Mouse (Mus musculus) gonadal fat pad, adult 2 months (tissue): ENCODE data around the gene Iscu. TPM values are rescaled to one million over a fixed set of nuclear protein-coding genes. Genes with fewer than 3 reads are reported as not detected.
"Not testable (repeated sequence)": the region's sequence is repeated elsewhere in the genome, so short reads cannot be mapped to it uniquely, and the experiment has no call there.

Experiments
- DNase-seq: peaks from one replicate; pipeline ENCODE4 v3.0.0-alpha.2; 2012; ENCODE audit warnings: low read depth
- polyA plus RNA-seq: library from polyadenylated mRNA; depleted of rRNA; stranded (reverse); fragments of >200 nt; gene quantifications from 2 replicates; pipeline ENCODE4 v1.2.3, GENCODE M21; 2012

The Iscu gene
- polyA plus RNA-seq, 1 experiment: 177 TPM

- no peak for DNase-seq
Measured at GRCm38 (mm10) chr5:113755347-113756030, 17.1 kb upstream of the Iscu start.

- no peak for DNase-seq
Measured at GRCm38 (mm10) chr5:113761585-113761984, 11.0 kb upstream of the Iscu start.

- DNase-seq: no peak
Measured at GRCm38 (mm10) chr5:113764426-113764825, 8.1 kb upstream of the Iscu start.

- no peak for DNase-seq
Measured at GRCm38 (mm10) chr5:113765641-113766526, 6.7 kb upstream of the Iscu start.

- no peak for DNase-seq
Measured at GRCm38 (mm10) chr5:113768806-113769205, 3.7 kb upstream of the Iscu start.

- DNase-seq: peak; percentile 31
Measured at GRCm38 (mm10) chr5:113771213-113772162, 1.1 kb upstream of the Iscu start.

GRCm38 (mm10) chr5:113772905-113773519 is 464 bp downstream of the Iscu start:
- no peak for DNase-seq

- no peak for DNase-seq
Measured at GRCm38 (mm10) chr5:113773664-113774063, 1.1 kb downstream of the Iscu start.

- DNase-seq: no peak
Measured at GRCm38 (mm10) chr5:113775585-113775984, 3.0 kb downstream of the Iscu start.

GRCm38 (mm10) chr5:113776128-113776895 is 3.8 kb downstream of the Iscu start:
- no peak for DNase-seq

- no peak for DNase-seq
Measured at GRCm38 (mm10) chr5:113776896-113777226, 4.3 kb downstream of the Iscu start.

GRCm38 (mm10) chr5:113777728-113778127 is 5.2 kb downstream of the Iscu start:
- not testable (repeated sequence) for DNase-seq

- DNase-seq: no peak
Measured at GRCm38 (mm10) chr5:113779569-113779968, 7.0 kb downstream of the Iscu start.

- DNase-seq: no peak
Measured at GRCm38 (mm10) chr5:113780082-113780752, 7.7 kb downstream of the Iscu start.

GRCm38 (mm10) chr5:113780763-113781162 is 8.2 kb downstream of the Iscu start:
- DNase-seq: no peak

GRCm38 (mm10) chr5:113781254-113781653 is 8.7 kb downstream of the Iscu start:
- no peak for DNase-seq

GRCm38 (mm10) chr5:113781875-113782274 is 9.3 kb downstream of the Iscu start:
- DNase-seq: no peak

- DNase-seq: no peak
Measured at GRCm38 (mm10) chr5:113782624-113783023, 10.1 kb downstream of the Iscu start.

GRCm38 (mm10) chr5:113783581-113784001 is 11.0 kb downstream of the Iscu start:
- DNase-seq: no peak

GRCm38 (mm10) chr5:113784104-113784503 is 11.6 kb downstream of the Iscu start:
- DNase-seq: not testable (repeated sequence)
